Mouse (Mus musculus): ENCODE measurements around the gene Rnf5. TPM values are rescaled to one million over a fixed set of nuclear protein-coding genes. Genes with fewer than 3 reads are reported as not detected.

Rnf5 gene
- polyA plus RNA-seq (2012; rRNA removed; ENCODE audit: low replicate concordance) = 70.5 and 113 TPM in 2 replicates

GRCm38 (mm10) chr17:34603375-34604060, at the start of gene Rnf5:
Rnf5 (minus strand) TSS chr17:34603690.

DNA sequence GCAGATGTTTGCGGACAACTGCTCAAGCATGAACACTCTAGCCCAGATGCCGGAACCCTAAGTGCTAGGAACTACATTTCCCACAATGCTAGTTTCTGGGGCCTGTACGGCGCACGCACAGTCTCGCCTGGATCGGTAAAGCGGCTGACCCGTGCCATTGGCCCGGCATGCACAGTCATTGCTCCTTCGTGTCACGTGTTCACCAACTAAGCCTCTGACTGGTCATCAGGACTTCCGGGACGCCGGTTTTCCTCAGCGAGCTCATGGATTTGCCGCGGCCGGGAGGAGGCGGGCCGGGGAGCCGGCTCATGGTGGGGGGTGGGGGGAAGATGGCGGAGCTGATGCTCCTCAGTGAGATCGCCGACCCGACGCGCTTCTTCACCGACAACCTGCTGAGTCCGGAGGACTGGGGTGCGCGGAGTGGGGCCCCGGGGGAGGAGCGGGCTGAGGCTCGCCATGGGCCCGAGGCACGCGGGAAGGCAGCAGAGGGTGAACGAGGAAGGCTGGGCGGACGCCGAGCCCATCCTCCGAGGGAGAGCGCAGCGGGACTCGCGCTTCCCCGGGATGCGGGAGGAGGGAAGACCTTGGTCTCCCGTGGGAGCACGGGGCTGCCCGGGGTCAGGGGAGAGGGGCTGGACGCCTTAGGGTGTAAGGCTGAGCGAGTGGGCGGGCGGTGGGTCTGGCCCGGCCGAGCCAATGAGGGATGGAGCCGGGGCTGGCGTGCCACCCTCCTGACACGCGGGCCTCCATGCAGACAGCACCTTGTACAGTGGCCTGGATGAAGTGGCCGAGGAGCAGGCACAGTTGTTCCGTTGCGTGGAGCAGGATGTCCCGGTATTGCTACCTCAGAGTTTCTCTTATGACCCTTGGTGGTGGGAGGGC, 43.7 kb upstream of the Rnf5 start, which contains the start of gene Atf6b:
Gene Atf6b (plus strand): TSS at position 241 of the 882 bp plus-strand sequence.

GRCm38 (mm10) chr17:34644608-34645007, 41.1 kb upstream of the Rnf5 start, which contains the start of gene Fkbpl:
Fkbpl (plus strand) TSS chr17:34644764.

DNA sequence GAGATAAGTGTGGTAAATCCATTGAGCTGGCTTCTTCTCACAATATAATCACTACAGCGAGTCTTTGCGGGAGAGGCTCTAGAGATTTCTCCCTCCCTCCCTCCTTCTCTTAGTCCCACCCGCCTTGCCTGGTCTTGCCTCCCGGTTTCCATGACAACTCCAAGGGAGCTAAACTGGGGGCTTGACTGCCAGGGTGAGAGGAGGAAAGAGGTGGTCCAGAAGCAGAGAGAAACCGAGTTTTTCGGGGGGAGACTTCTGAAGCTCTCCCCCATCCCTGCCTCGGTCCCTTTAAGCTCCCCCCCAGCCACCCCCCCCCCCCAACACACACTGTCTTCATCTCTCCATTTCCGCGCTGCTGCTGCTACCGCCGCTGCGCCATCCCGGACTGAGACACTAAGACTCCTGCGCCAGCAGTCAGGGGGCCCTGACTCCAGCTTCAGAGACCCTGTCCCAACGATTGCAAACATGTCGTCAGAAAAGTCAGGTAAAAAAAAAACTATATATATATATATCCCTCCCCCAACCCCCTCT, 25.8 kb upstream of the Rnf5 start, which contains the start of gene Prrt1:
Gene Prrt1 (plus strand): TSS at position 313 of the 531 bp plus-strand sequence.

GRCm38 (mm10) chr17:34627943-34628643, 24.6 kb upstream of the Rnf5 start, which contains the start of gene Ppt2:
Ppt2 (minus strand) TSS chr17:34628510.

GRCm38 (mm10) chr17:34615871-34616270, 12.4 kb upstream of the Rnf5 start, which contains the start of gene Egfl8:
Egfl8 (minus strand) TSS chr17:34615971.

GRCm38 (mm10) chr17:34604061-34604508, 595 bp upstream of the Rnf5 start, which contains the start of gene Agpat1:
Agpat1 (plus strand) TSS chr17:34604262.

DNA sequence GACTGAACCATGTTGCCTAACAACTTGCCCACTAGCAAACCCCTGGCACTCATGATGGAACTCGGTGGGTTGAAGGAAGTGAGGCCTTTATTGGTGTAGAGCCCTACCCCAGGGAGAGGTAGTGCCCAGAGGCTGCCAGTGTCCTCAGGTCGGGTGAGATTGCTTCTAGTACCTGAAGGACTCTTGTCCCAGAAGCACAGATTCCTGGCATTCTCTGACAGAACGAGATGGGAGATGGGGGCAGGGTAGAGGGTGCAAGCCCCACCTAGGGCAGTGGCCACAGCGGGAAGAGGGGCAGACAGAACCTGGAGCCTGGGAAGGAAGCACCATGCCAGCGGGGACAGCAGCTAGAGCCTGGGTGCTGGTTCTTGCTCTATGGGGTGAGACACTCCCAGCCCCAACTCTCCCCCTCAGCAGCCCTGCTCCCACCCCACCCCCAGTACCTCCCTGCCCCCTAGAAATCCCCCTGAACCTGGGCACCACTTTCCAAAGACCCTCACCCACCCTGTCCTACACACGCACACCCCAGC, 5.9 kb downstream of the Rnf5 start, which contains the start of gene Ager:
Gene Ager (plus strand): TSS at position 297 of the 530 bp plus-strand sequence.

GRCm38 (mm10) chr17:34591029-34591993, 12.2 kb downstream of the Rnf5 start, which contains the start of gene Pbx2:
Pbx2 (plus strand) TSS chr17:34591266.

GRCm38 (mm10) chr17:34589681-34590101, 13.8 kb downstream of the Rnf5 start, which contains the start of gene Gpsm3:
Gpsm3 (plus strand) TSS chr17:34589806.

GRCm38 (mm10) chr17:34564003-34564421, 39.5 kb downstream of the Rnf5 start, which contains the start of gene Notch4:
Notch4 (plus strand) TSS chr17:34564268.

Other genes with a start within 250 kb of the Rnf5 start
- 1.8 and 3.7 TPM in 2 replicates for gene Btnl2, start 248.9 kb downstream of the Rnf5 start, polyA plus RNA-seq (2012; rRNA removed; ENCODE audit: low replicate concordance)
- 0.20 TPM in 2 replicates for gene Btnl1, start 226.6 kb downstream of the Rnf5 start, polyA plus RNA-seq (2012; rRNA removed; ENCODE audit: low replicate concordance)
- gene BC051142, start 204.9 kb downstream of the Rnf5 start, polyA plus RNA-seq (2012; rRNA removed; ENCODE audit: low replicate concordance) = 0.99 and 1.6 TPM in 2 replicates
- gene Btnl4, start 126.4 kb downstream of the Rnf5 start, polyA plus RNA-seq (2012; rRNA removed; ENCODE audit: low replicate concordance) = not detected in 2 replicates
- not detected in 2 replicates for gene Btnl6, start 86.3 kb downstream of the Rnf5 start, polyA plus RNA-seq (2012; rRNA removed; ENCODE audit: low replicate concordance)
- gene Notch4, start 39.4 kb downstream of the Rnf5 start, polyA plus RNA-seq (2012; rRNA removed; ENCODE audit: low replicate concordance) = 24.6 and 49.4 TPM in 2 replicates
- 36.4 and 82.7 TPM in 2 replicates for gene Gpsm3, start 13.9 kb downstream of the Rnf5 start, polyA plus RNA-seq (2012; rRNA removed; ENCODE audit: low replicate concordance)
- 51.4 and 73.4 TPM in 2 replicates for gene Pbx2, start 12.4 kb downstream of the Rnf5 start, polyA plus RNA-seq (2012; rRNA removed; ENCODE audit: low replicate concordance)
- gene Ager, start 5.8 kb downstream of the Rnf5 start, polyA plus RNA-seq (2012; rRNA removed; ENCODE audit: low replicate concordance) = 3.5 and 7.0 TPM in 2 replicates
- 298 and 323 TPM in 2 replicates for gene Agpat1, start 572 bp upstream of the Rnf5 start, polyA plus RNA-seq (2012; rRNA removed; ENCODE audit: low replicate concordance)
- gene Egfl8, start 12.3 kb upstream of the Rnf5 start, polyA plus RNA-seq (2012; rRNA removed; ENCODE audit: low replicate concordance) = 5.0 and 5.6 TPM in 2 replicates
- 45.7 and 50.6 TPM in 2 replicates for gene Ppt2, start 24.8 kb upstream of the Rnf5 start, polyA plus RNA-seq (2012; rRNA removed; ENCODE audit: low replicate concordance)
- 16.4 and 33.2 TPM in 2 replicates for gene Prrt1, start 25.8 kb upstream of the Rnf5 start, polyA plus RNA-seq (2012; rRNA removed; ENCODE audit: low replicate concordance)
- gene Fkbpl, start 41.1 kb upstream of the Rnf5 start, polyA plus RNA-seq (2012; rRNA removed; ENCODE audit: low replicate concordance) = 4.5 and 7.3 TPM in 2 replicates
- gene Atf6b, start 43.5 kb upstream of the Rnf5 start, polyA plus RNA-seq (2012; rRNA removed; ENCODE audit: low replicate concordance) = 70.2 and 126 TPM in 2 replicates
- 74.4 and 107 TPM in 2 replicates for gene Tnxb, start 66.8 kb upstream of the Rnf5 start, polyA plus RNA-seq (2012; rRNA removed; ENCODE audit: low replicate concordance)
- gene C4b, start 140.2 kb upstream of the Rnf5 start, polyA plus RNA-seq (2012; rRNA removed; ENCODE audit: low replicate concordance) = 184 and 192 TPM in 2 replicates
- gene Cyp21a1, start 200.9 kb upstream of the Rnf5 start, polyA plus RNA-seq (2012; rRNA removed; ENCODE audit: low replicate concordance) = 0.11 and 0.60 TPM in 2 replicates
- 48.6 and 50.3 TPM in 2 replicates for gene Stk19, start 233.3 kb upstream of the Rnf5 start, polyA plus RNA-seq (2012; rRNA removed; ENCODE audit: low replicate concordance)
- gene Dxo, start 233.3 kb upstream of the Rnf5 start, polyA plus RNA-seq (2012; rRNA removed; ENCODE audit: low replicate concordance) = 72.8 and 80.9 TPM in 2 replicates
- 77.4 and 105 TPM in 2 replicates for gene Skiv2l, start 246.5 kb upstream of the Rnf5 start, polyA plus RNA-seq (2012; rRNA removed; ENCODE audit: low replicate concordance)
- gene Nelfe, start 246.7 kb upstream of the Rnf5 start, polyA plus RNA-seq (2012; rRNA removed; ENCODE audit: low replicate concordance) = 18.7 and 20.6 TPM in 2 replicates

Measured in mammary gland, adult 2 months (tissue).